Mouse (Mus musculus) gastrocnemius, postnatal 4 days (tissue): ENCODE results near the gene Aass. TPM values are rescaled to one million over a fixed set of nuclear protein-coding genes. Genes with fewer than 3 reads are reported as not detected.
A peak's percentile ranks its signal among the peaks of the same experiment; 100 is the strongest.
"Not testable (repeated sequence)": the region's sequence is repeated elsewhere in the genome, so short reads cannot be mapped to it uniquely, and the experiment has no call there.

Experiments
- DNase-seq, 2 experiments: peaks; one replicate each; pipeline ENCODE4 v3.0.0; 2021 to 2022; ENCODE audit warnings: low spot score in 2 of 2, mixed read lengths in 2 of 2
- long read RNA-seq, 2 experiments: library from polyadenylated mRNA; stranded (forward); transcript quantifications; one replicate each; pipeline ENCODE4 v2.0.0; 2021
- total RNA-seq, 2 experiments: library from RNA; stranded (reverse); gene quantifications; 2 replicates each; pipeline ENCODE4 v1.2.3; 2021

The Aass gene
- under 1 TPM; 0.21 to 0.22 TPM for total RNA-seq
- long read RNA-seq, experiment 1 = 0 reads
- long read RNA-seq, experiment 2, partial matches to known transcripts = 0 of 1 reads
- long read RNA-seq, experiment 2, other reads (novel, unspliced or antisense) = 0 of 1 reads

- peak in 1 of 2 experiments; percentile 17 for DNase-seq
Measured at GRCm38 (mm10) chr6:23132573-23133181, at the start of gene Aass. Aass (minus strand) TSS chr6:23132986.

DNA sequence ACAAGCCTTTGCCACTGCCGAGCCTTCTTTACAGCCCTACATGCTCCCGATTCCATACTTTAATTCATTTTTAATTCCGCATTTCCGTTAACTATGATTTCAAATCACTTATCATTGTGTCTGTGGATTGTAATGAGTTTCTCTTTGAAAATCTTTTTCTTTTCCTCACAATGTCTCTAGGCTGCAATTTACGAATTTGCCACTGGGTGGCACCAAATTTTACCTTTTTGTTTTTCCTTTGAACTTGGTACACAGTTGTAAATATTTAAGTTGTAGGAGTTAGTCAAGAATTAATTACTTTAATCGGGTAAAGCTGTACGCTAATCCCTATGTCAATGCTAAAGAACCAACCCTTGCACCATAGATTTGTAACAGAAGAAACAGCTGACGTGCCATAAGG is 47.3 kb upstream of the Aass start:
- DNase-seq = no peak

- DNase-seq = not testable (repeated sequence)
Measured at GRCm38 (mm10) chr6:23163824-23164223, 31.0 kb upstream of the Aass start.

GRCm38 (mm10) chr6:23156357-23156756 is 23.6 kb upstream of the Aass start:
- not testable (repeated sequence) for DNase-seq

DNA sequence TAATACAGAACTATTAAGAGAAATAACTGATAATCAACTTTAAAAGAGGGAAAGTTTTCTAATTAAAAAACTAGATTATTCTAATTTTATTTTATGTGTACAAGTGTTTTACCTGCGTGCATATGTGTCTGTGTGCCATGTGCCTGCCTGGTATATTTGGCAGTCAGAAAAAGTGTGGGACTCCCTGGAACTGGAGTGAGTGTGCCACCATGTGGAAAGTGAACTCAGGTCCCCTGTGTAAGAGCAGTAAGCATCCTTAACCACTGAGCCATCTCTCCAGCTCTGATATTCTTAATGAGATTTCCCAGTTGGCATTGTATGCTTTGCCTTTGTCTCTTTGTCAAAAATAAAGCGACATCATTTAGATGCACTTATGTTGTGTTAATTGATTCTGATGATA is 20.3 kb upstream of the Aass start:
- DNase-seq = no peak

- no peak for DNase-seq
Measured at GRCm38 (mm10) chr6:23147221-23147620, 14.4 kb upstream of the Aass start.

DNA sequence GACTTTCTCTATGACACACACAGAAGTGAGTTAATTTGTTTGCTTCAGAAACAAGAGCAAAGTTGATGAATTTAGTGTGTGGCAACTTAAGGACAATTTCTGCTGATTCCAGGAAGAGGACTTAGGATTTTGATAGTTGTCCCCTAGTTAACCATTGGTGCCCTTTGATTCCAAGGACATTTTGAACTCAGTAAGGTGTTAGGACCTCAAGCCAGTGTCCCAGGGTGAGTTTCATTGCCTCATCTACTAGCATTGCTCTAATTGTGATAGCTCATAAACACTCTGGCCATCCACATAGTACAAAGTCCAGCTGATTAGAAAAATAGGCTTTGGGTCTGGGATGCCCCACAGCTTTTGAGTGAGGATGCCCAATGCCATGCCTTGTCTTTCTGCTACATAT is 11.2 kb upstream of the Aass start:
- DNase-seq = no peak

- DNase-seq = no peak
Measured at GRCm38 (mm10) chr6:23131015-23131414, 1.8 kb downstream of the Aass start.

DNA sequence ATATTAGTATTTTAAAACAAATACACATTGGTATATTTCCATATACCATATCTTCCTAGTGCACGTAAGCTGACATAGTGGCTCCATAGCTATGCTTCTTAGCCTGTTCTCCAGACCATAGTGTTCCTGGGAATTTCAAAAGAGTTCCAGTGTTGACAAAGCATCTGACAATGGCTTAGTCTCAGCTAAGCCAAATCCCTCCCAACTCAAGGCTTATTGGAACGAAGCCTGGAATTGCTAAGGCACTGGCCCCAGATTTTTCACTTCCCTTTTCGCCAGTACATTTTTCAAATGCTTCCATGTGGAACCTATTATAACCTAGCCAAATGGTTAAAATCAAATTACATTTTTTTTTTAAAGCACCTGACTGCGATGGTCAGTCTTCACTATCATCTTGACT is 3.6 kb downstream of the Aass start:
- peak in 1 of 2 experiments; percentile 16 for DNase-seq

DNA sequence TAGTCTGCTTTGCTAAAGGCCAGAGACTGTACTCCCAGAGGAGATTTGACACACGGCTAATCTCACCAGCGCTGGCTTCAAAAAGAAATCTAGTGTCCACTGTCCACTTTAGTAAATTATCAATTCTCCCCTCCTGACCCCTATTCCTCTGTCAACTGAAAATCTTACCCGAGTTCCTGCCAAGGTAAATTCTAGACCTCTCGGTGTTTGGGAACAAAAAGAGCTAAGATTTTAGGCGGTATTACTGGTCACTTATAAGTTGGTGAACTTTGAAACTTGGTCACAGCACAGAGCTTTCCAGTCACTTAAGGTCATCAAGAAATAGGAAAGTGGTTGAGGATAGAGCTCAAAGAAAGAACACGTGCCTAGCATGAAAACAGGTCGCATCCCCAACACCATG is 6.1 kb downstream of the Aass start:
- DNase-seq = no peak

GRCm38 (mm10) chr6:23125831-23126230 is 7.0 kb downstream of the Aass start:
- no peak for DNase-seq

DNA sequence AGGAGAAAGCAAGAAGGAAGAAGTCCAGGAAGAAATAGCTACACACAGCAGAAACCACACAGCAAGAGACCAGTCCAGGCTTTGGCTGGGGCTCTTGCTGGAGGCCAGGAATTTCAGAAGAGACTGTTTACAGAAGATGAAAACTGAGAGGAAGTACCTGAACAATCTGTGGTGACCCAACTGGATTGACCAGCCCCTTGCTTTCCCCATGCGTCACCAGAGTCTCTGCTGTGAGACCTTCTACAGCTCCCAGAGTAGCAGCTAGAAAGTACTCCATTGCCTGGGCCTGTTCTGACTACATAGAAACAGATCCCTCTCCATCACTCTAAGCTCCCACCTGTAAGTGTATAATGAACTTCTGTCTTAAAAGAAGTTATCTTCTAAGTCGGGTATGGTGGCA is 8.0 kb downstream of the Aass start:
- DNase-seq = no peak

GRCm38 (mm10) chr6:23122934-23123333 is 9.9 kb downstream of the Aass start:
- no peak for DNase-seq

GRCm38 (mm10) chr6:23114781-23115180 is 18.0 kb downstream of the Aass start:
- DNase-seq = no peak

DNA sequence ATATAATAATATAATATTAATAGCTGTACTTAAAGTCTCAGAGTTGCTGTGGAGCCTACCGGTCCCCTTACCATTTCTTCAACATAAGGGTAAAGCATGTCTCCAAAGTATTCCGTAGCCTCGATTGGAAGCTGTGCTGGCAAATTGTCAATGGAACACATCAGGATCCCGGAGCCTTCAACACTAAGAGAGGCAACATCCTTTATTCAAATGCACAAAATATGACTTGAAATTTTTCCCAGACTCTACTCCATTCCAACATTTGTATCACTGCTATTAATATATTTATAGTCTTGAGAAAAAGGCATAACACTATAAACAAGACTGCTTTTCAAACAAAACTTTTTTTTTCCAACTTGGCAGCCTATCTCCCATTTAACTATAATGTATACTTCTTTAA is 25.7 kb downstream of the Aass start:
- no peak for DNase-seq

DNA sequence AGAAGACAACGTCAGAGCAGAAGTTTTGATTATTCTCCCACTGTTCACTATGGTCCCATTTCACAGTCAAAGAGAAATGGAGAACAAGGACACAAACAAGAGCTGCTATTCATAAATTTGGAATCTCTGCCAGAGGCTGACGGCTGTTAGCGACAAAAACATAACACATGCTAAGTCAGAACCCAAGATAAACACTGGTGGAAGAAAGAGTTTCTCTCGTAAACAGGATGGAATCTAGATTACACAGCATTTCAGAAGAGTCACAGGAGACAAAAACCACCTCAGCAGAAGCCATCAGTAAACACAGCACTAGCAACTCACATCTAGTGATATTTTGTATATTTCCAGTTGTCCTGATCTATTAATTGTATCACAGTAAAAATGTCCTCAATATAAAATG is 26.4 kb downstream of the Aass start:
- DNase-seq = no peak

DNA sequence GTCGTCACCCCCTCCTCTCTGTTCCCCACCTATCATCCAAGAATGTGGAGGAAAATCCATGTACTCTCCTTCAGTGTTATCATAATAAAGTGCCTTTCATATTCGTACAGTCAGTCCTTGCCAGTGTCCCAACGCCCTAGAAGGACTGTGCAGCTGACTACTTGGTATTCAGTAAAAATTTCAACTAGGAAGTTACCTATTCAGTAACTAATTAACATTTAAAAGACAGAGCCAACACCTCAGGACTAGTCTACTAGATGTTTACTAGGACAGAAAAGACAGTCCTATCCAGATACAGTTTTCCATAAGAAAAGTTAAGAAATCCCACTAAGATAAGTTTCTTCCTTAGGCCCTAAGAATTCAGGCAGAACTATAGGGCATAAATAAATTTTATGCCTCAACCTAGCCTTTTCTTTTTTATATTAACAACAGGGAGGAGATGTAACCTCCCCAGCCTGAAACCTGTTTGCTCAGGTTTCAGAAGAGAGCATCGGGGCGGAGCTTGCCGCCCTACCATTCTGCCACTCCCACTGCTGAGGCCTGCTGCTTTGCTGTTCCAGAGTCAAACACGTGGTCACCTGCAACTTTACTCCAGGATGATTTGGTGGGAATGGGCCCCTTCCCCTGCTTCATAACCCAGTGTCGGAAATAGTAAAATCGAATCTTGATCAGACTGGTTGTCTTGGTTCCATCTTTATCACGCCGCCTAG is 42.3 kb downstream of the Aass start:
- not testable (repeated sequence) for DNase-seq

GRCm38 (mm10) chr6:23089292-23089691 is 43.5 kb downstream of the Aass start:
- not testable (repeated sequence) for DNase-seq

DNA sequence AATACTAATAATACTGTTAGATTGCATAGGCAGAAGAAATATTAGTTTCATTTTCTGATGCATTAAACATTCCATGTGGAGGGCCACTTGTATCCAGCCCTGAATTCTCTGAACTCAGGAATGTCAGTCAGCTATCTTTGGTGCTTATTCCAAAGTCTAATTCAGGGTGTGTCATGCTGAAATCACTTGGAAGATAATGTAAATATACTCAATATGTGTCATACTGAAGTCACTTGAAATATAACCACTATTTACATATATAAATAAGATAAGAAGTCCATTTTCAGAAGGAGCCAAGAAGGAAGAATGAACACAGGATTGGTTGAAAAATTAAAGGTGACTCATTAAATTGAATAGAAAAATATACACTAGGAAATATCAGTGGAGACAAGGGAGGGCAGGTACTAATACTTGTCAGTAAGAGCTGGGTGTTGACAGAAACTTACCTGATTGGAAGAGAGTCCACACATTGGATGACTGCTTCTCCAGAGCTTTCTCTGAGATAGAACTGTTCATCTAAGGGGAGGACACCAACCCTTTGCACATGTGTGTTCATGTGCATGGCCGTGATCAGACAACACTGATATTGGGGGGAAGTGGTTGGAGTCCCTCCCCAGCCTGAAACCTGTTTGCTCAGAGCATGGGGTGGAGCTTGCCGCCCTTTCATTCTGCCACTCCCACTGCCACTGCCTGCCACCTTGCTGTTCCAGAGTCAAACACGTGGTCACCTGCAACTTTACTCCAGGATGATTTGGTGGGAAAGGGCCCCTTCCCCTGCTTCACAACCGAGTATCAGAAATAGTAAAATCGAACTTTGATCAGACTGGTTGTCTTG is 48.0 kb downstream of the Aass start:
- DNase-seq = no peak

GRCm38 (mm10) chr6:23079991-23080680 is 52.6 kb downstream of the Aass start:
- DNase-seq = no peak

GRCm38 (mm10) chr6:23078273-23078672 is 54.5 kb downstream of the Aass start:
- DNase-seq = no peak
